29 mouse cellular contexts compared by ENCODE assay signal in the genomic region with DNA sequence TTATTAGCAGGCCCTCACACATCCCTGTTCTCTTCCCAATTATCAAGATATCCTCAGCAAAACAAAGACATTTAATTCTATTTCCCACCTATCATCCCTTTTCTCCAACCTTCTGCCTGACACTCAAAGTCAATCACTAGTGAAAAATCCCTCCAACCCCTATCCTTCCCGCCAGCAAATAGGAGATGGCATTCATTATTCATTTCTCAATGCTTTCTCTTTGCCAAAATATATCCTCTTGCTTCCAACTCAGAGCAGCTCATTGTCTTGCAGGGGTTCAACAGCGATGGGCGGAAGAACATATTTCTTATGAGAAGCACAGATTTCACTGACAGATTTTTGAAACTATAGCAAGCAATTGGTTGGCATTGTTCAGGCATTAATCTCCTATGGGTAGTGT.
"Had no signal": no experiment of that assay in that cellular context is flagged by ENCODE, and none has a peak within 500 bp of the region (broad histone marks: within the 10 kb centered on the region; RNA-seq: fewer than 3 reads in every experiment).

No protein-coding gene starts in this region.

- H3K9ac ChIP-seq: heart, embryonic 13.5 days; heart, embryonic 15.5 days; hindbrain, embryonic 12.5 days; hindbrain, embryonic 14.5 days; intestine, embryonic 15.5 days; limb, embryonic 12.5 days; liver, embryonic 13.5 days; liver, embryonic 15.5 days had no signal

- H3K4me2 ChIP-seq: heart, embryonic 11.5 days; heart, embryonic 13.5 days; heart, embryonic 15.5 days; hindbrain, embryonic 12.5 days; hindbrain, embryonic 14.5 days; intestine, embryonic 15.5 days; limb, embryonic 12.5 days; liver, embryonic 11.5 days; liver, embryonic 13.5 days; liver, embryonic 15.5 days had no signal

- H3K27ac ChIP-seq: heart, adult 2 months; heart, embryonic 13.5 days; heart, embryonic 15.5 days; hindbrain, embryonic 10.5 days; hindbrain, embryonic 12.5 days; hindbrain, embryonic 14.5 days; intestine, embryonic 15.5 days; left cerebral cortex, adult 2 months; limb, embryonic 10.5 days; limb, embryonic 12.5 days; liver, embryonic 13.5 days; liver, embryonic 15.5 days had no signal

- H3K4me3 ChIP-seq: heart, adult 2 months; heart, embryonic 13.5 days; heart, embryonic 15.5 days; hindbrain, embryonic 10.5 days; hindbrain, embryonic 12.5 days; intestine, embryonic 15.5 days; left cerebral cortex, adult 2 months; limb, embryonic 10.5 days; limb, embryonic 12.5 days; liver, embryonic 13.5 days; liver, embryonic 15.5 days had no signal

- H3K4me1 ChIP-seq: heart, embryonic 13.5 days; heart, embryonic 15.5 days; hindbrain, embryonic 10.5 days; hindbrain, embryonic 12.5 days; intestine, embryonic 15.5 days; limb, embryonic 10.5 days; limb, embryonic 12.5 days; liver, embryonic 13.5 days; liver, embryonic 15.5 days had no signal

- DNase-seq: gastrocnemius, postnatal 14 days; gastrocnemius, postnatal 36 days; heart, adult 11 months; heart, adult 2 months; heart, postnatal 14 days; heart, postnatal 4 days; kidney, adult 18-20 months; kidney, adult 8-10 months; kidney, postnatal 10 days; kidney, postnatal 25 days; kidney, postnatal 4 days; liver; liver, embryonic 13.5 days; lung, adult 18-20 months had no signal

- ATAC-seq: hindbrain, embryonic 16.5 days; inflammation-experienced regulatory T-cells, adult 6 months; intestine, embryonic 15.5 days; intestine, postnatal 0 days had no signal

- H3K36me3 ChIP-seq: heart, embryonic 13.5 days; heart, embryonic 15.5 days; hindbrain, embryonic 10.5 days; hindbrain, embryonic 12.5 days; intestine, embryonic 15.5 days; limb, embryonic 10.5 days; limb, embryonic 12.5 days; liver, embryonic 13.5 days; liver, embryonic 15.5 days had no signal

- H3K27me3 ChIP-seq: heart, embryonic 13.5 days; heart, embryonic 15.5 days; hindbrain, embryonic 12.5 days; intestine, embryonic 15.5 days; limb, embryonic 12.5 days; liver, embryonic 13.5 days; liver, embryonic 15.5 days had no signal

- H3K9me3 ChIP-seq: heart, embryonic 13.5 days; heart, embryonic 15.5 days; hindbrain, embryonic 10.5 days; hindbrain, embryonic 12.5 days; intestine, embryonic 15.5 days; limb, embryonic 10.5 days; limb, embryonic 12.5 days; liver, embryonic 13.5 days; liver, embryonic 15.5 days had no signal
